Mouse (Mus musculus) megakaryocyte, adult 5-6 weeks (primary cell): ENCODE results near the gene Ice2. TPM values are rescaled to one million over a fixed set of nuclear protein-coding genes. Genes with fewer than 3 reads are reported as not detected.
A peak's percentile ranks its signal among the peaks of the same experiment; 100 is the strongest.

Experiments
- ATAC-seq: 2 replicates; pipeline ENCODE4 v1.8.0; 2016; ENCODE audit warnings: mild to moderate bottlenecking, inconsistent platforms; ENCODE audit not compliant: poor library complexity, severe bottlenecking
- total RNA-seq, 2 experiments: library from RNA; stranded (forward) in 1 of 2; stranded (reverse) in 1 of 2; fragments of 153-499, 151-499 nt in 1 of 2; fragments of 221-1000, 200-1000 nt in 1 of 2; gene quantifications; 2 replicates each; pipeline versions ENCODE4 v1.2.3 to v1.2.4; 2015 to 2017

Gene Ice2
- total RNA-seq, 2 experiments from 2014 or later, result 9.4 TPM

- peak; percentile 35 for ATAC-seq
Observed at GRCm38 (mm10) chr9:69398453-69398850, 746 bp downstream of the Ice2 start.

GRCm38 (mm10) chr9:69404671-69405070 lies 7.0 kb downstream of the Ice2 start:
- no peak for ATAC-seq

- no peak for ATAC-seq
Observed at GRCm38 (mm10) chr9:69419476-69419875, 21.8 kb downstream of the Ice2 start.

GRCm38 (mm10) chr9:69430531-69430930 lies 32.8 kb downstream of the Ice2 start:
- ATAC-seq, result no peak

- ATAC-seq, result no peak
Observed at GRCm38 (mm10) chr9:69431863-69432555, 34.3 kb downstream of the Ice2 start.

GRCm38 (mm10) chr9:69435194-69435593 lies 37.5 kb downstream of the Ice2 start:
- ATAC-seq, result no peak

- no peak for ATAC-seq
Observed at GRCm38 (mm10) chr9:69435662-69436061, 38.0 kb downstream of the Ice2 start.

- peak; percentile 84 for ATAC-seq
Observed at GRCm38 (mm10) chr9:69439805-69440357, 42.2 kb downstream of the Ice2 start.

- ATAC-seq, result peak; percentile 70
Observed at GRCm38 (mm10) chr9:69442471-69443038, 44.8 kb downstream of the Ice2 start.

- no peak for ATAC-seq
Observed at GRCm38 (mm10) chr9:69443203-69443602, 45.5 kb downstream of the Ice2 start.

GRCm38 (mm10) chr9:69448801-69449200 lies 51.1 kb downstream of the Ice2 start:
- no peak for ATAC-seq

GRCm38 (mm10) chr9:69450636-69451035 lies 52.9 kb downstream of the Ice2 start:
- ATAC-seq, result no peak

GRCm38 (mm10) chr9:69451886-69452810 lies 54.4 kb downstream of the Ice2 start:
- ATAC-seq, result no peak

- ATAC-seq, result peak; percentile 83
Observed at GRCm38 (mm10) chr9:69453066-69453900, 55.6 kb downstream of the Ice2 start, which contains the start of gene Anxa2. TSS of gene Anxa2 (plus strand) at chr9:69453620.

GRCm38 (mm10) chr9:69453901-69454666 lies 56.4 kb downstream of the Ice2 start:
- ATAC-seq, result peak; percentile 63

GRCm38 (mm10) chr9:69454691-69455090 lies 57.0 kb downstream of the Ice2 start:
- no peak for ATAC-seq

- ATAC-seq, result no peak
Observed at GRCm38 (mm10) chr9:69455391-69455790, 57.7 kb downstream of the Ice2 start.

GRCm38 (mm10) chr9:69456406-69457075 lies 58.8 kb downstream of the Ice2 start:
- ATAC-seq, result no peak

GRCm38 (mm10) chr9:69457143-69457542 lies 59.4 kb downstream of the Ice2 start:
- no peak for ATAC-seq
